Mouse (Mus musculus): ENCODE measurements around the gene Polrmt. TPM values are rescaled to one million over a fixed set of nuclear protein-coding genes. Genes with fewer than 3 reads are reported as not detected.
"Not testable (repeated sequence)": the region's sequence is repeated elsewhere in the genome, so short reads cannot be mapped to it uniquely, and the experiment has no call there.

Gene Polrmt
- total RNA-seq, 2 experiments from 2014 or later, result 45.1 to 51.6 TPM

DNA sequence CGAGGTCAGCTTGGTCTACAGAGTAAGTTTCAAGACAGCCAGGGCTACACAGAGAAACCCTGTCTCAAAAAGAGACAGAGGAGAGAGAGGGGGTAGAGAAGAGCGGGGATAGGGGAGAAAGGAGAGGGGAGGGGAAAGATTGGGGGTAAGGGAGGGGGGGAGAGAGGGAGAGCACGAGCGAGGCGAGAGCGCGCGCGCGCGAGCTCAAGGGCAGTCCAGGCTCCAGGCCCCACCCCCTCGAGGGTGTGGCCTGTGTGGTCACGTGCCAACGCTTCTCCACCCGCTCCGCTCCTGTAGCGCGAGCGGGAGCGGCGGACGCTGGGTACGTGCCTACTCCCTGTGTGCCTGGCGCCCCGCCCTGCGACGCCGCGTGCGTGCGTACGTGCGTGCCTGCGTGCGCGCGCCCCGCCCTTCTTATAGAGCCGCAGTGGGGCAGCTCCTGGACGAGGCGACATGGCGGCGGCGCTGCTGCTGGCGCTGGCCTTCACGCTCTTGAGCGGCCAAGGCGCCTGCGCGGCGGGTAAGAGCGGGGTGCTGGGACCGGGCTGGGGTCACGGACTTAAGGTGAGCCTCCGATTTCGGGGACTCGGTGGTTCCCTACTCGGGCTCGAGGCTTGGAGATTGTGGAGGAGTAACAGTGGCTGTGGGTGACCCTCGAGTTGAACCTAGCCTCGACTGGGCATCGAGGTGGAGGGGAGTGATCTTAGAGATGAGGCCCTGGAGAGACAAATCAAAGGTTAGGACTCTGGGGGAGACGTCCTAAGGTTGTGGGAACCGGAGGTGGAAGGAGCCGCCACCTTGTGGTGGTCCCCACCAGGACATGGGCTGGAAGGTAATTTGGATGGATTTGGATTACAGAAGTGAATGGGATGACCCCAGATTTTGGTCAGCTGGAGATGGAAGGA, 42.1 kb downstream of the Polrmt start, which contains the start of gene Bsg:
Gene Bsg (plus strand): TSS at position 427 of the 905 bp plus-strand sequence.
- H3K27ac ChIP-seq, result peak within 1 kb of the TSS; percentile 94
- DNase-seq (ENCODE audit: extremely low spot score in 1 of 2, low spot score in 2 of 2), result peak; percentile 99
- H3K4me3 ChIP-seq, result peak within 1 kb of the TSS; percentile 97
- TF ChIP-seq CTCF (IDR thresholded peaks at IDR 0.05), result peak; percentile 52
- intact Hi-C loops (cut with DNase I), result loop anchor here (2.0 kb wide), 1 partner anchor 62 kb away; the partner anchor contains the start of gene Rnf126

DNA sequence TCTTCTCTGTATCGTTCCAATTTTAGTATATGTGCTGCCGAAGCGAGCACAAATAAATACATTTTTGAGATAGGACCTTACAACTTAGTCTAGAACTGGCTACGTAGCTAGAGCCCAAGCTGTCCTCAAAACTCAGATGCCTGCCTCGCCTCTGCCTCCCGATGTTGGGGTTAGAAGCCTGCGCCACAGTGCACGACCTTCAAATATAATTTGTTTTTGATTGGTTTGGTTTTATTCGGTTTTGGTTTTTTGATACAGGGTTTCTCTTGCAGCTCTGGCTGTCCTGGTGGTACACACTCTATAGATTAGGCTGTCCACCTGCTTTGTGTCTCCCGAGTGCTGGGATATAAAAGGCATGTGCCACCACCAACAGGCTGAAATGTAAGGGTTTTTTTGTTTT, 42.8 kb downstream of the Polrmt start:
- no peak for TF ChIP-seq CTCF (IDR thresholded peaks at IDR 0.05)
- DNase-seq (ENCODE audit: extremely low spot score in 1 of 2, low spot score in 2 of 2), result no peak
- Histone ChIP-seq H3K4me3 (peak overlapping the region; percentile 97), H3K27ac (peak overlapping the region; percentile 80)
- intact Hi-C loops (cut with DNase I), result no loop called here

- H3K27ac ChIP-seq; H3K4me3 ChIP-seq; intact Hi-C loops (cut with DNase I); DNase-seq (ENCODE audit: extremely low spot score in 1 of 2, low spot score in 2 of 2): not testable (repeated sequence)
These were observed 43.4 kb downstream of the Polrmt start for GRCm38 (mm10) chr10:79702970-79703369.

DNA sequence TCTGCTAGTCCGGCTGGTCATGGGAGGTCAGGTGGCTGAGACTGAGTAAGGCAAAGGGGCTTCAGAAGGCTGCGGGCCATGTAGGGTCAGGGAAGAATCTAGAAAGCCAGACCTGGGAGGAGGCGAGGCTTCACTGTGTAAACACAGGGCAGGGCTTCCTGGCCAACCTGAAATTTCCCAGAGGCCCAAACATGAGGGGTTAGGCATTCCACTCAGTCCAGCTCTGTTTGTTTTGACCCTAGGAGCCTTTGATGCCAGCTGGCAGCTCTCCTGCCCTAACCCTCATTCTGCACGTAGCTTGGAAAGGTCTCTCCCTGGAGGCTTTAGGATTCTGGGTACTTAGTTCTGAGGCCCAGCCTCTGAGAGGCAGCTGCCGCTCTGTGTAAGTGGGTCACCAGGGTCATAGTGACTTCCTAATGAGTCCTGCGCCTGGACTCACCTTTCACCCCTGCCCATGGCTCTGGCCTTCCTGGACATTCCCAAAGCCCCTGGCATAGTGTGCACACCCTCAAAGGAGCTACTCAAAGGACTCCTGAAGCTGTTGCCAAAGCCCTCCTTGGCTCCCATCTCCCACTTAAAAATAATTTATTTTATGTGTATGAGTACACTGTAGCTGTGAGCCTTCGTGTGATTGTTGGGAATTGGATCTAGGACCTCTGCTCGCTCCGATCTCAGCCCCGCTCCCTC, 44.8 kb downstream of the Polrmt start:
- DNase-seq (ENCODE audit: extremely low spot score in 1 of 2, low spot score in 2 of 2), result no peak
- Histone ChIP-seq H3K4me3 (no peak overlapping the region), H3K27ac (peak overlapping the region; percentile 78)
- no peak for TF ChIP-seq CTCF (IDR thresholded peaks at IDR 0.05)
- intact Hi-C loops (cut with DNase I), result no loop called here

GRCm38 (mm10) chr10:79700676-79701075, 45.7 kb downstream of the Polrmt start:
- Histone ChIP-seq H3K4me3 (no peak overlapping the region), H3K27ac (peak overlapping the region; percentile 78)
- intact Hi-C loops (cut with DNase I), result no loop called here
- no peak for TF ChIP-seq CTCF (IDR thresholded peaks at IDR 0.05)
- no peak for DNase-seq (ENCODE audit: extremely low spot score in 1 of 2, low spot score in 2 of 2)

GRCm38 (mm10) chr10:79698459-79698858, 47.9 kb downstream of the Polrmt start:
- intact Hi-C loops (cut with DNase I), result no loop called here
- Histone ChIP-seq H3K4me3 (no peak overlapping the region), H3K27ac (peak overlapping the region; percentile 80)
- DNase-seq (ENCODE audit: extremely low spot score in 1 of 2, low spot score in 2 of 2), result no peak
- TF ChIP-seq CTCF (IDR thresholded peaks at IDR 0.05), result no peak

GRCm38 (mm10) chr10:79697916-79698315, 48.5 kb downstream of the Polrmt start:
- Histone ChIP-seq H3K4me3 (no peak overlapping the region), H3K27ac (peak overlapping the region; percentile 69)
- DNase-seq (ENCODE audit: extremely low spot score in 1 of 2, low spot score in 2 of 2), result no peak
- TF ChIP-seq CTCF (IDR thresholded peaks at IDR 0.05), result no peak
- intact Hi-C loops (cut with DNase I), result no loop called here

DNA sequence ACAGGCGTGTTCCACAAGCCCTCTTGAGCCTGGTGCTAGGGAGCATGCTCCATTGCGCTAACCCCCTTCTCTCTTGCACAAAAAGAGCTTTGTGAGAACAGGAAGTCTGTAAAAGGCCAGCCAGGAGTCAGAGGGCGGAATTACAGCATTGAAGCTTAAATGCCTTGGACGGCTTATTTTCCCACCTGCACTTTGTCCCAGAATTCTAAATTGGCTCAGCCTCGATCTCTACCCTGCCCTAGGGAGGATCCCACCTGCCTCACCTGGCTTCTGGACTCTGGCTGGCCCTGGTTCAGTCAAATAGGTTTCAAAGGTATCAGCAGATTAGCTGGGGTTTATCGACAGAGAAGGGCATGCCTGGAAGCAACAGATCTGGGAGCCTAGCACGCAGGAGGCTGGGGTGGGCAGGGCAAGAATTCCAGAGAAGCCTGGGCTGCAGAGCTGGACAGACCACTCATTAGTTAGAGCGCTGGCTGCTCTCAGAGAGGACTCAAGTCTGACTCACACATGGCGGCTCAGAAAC, 50.2 kb downstream of the Polrmt start:
- no peak for DNase-seq (ENCODE audit: extremely low spot score in 1 of 2, low spot score in 2 of 2)
- peak overlapping the region; percentile 60 for H3K27ac ChIP-seq
- no peak overlapping the region for H3K4me3 ChIP-seq
- intact Hi-C loops (cut with DNase I), result no loop called here
- no peak for TF ChIP-seq CTCF (IDR thresholded peaks at IDR 0.05)

- peak overlapping the region; percentile 60 for H3K27ac ChIP-seq
- H3K4me3 ChIP-seq, result no peak overlapping the region
- TF ChIP-seq CTCF (IDR thresholded peaks at IDR 0.05), result peak; percentile 86
- peak in 1 of 2 experiments; percentile 68 for DNase-seq (ENCODE audit: extremely low spot score in 1 of 2, low spot score in 2 of 2)
- intact Hi-C loops (cut with DNase I), result no loop called here
These were observed 50.9 kb downstream of the Polrmt start for GRCm38 (mm10) chr10:79695231-79696128.

DNA sequence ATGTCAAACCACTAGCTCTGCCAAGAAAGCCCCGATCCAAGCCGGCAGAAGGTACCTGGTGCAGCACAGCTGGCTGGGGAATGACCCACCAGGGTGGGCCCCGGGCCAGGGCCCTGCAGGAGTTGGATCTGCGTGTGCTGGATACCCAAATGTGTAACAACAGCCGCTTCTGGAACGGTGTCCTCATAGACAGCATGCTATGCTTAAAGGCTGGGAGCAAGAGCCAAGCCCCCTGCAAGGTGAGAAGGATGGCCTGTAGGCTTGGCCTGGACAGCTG, 52.1 kb downstream of the Polrmt start:
- no peak overlapping the region for H3K4me3 ChIP-seq
- TF ChIP-seq CTCF (IDR thresholded peaks at IDR 0.05), result no peak
- no peak for DNase-seq (ENCODE audit: extremely low spot score in 1 of 2, low spot score in 2 of 2)
- H3K27ac ChIP-seq, result no peak overlapping the region
- intact Hi-C loops (cut with DNase I), result no loop called here

- intact Hi-C loops (cut with DNase I), result no loop called here
- DNase-seq (ENCODE audit: extremely low spot score in 1 of 2, low spot score in 2 of 2), result no peak
- H3K27ac ChIP-seq, result no peak overlapping the region
- no peak overlapping the region for H3K4me3 ChIP-seq
- no peak for TF ChIP-seq CTCF (IDR thresholded peaks at IDR 0.05)
These were observed 52.6 kb downstream of the Polrmt start for GRCm38 (mm10) chr10:79693580-79694378.

Measured in left cerebral cortex, adult 2 months (tissue).